Mouse (Mus musculus) right cerebral cortex, adult 2 months (tissue): Measurements from ENCODE around the gene Rtn4rl1.

Source experiments
- DNase-seq, 2 experiments: peaks; one replicate each; pipeline ENCODE4 v3.0.0; 2021 to 2022; ENCODE audit warnings: low spot score in 2 of 2

Rtn4rl1 gene

GRCm38 (mm10) chr11:75247137-75247730 is 53.7 kb downstream of the Rtn4rl1 start:
- no peak for DNase-seq

GRCm38 (mm10) chr11:75249588-75249987 is 56.0 kb downstream of the Rtn4rl1 start:
- no peak for DNase-seq

GRCm38 (mm10) chr11:75251006-75251512 is 57.5 kb downstream of the Rtn4rl1 start:
- no peak for DNase-seq

- no peak for DNase-seq
Measured at GRCm38 (mm10) chr11:75251557-75252070, 58.0 kb downstream of the Rtn4rl1 start.

GRCm38 (mm10) chr11:75254252-75254912 is 60.8 kb downstream of the Rtn4rl1 start:
- DNase-seq: peak; percentile 71 to 78

- no peak for DNase-seq
Measured at GRCm38 (mm10) chr11:75255330-75255729, 61.7 kb downstream of the Rtn4rl1 start.

- DNase-seq: no peak
Measured at GRCm38 (mm10) chr11:75257056-75257648, 63.6 kb downstream of the Rtn4rl1 start.

- no peak for DNase-seq
Measured at GRCm38 (mm10) chr11:75259416-75259815, 65.8 kb downstream of the Rtn4rl1 start.

GRCm38 (mm10) chr11:75259996-75260561 is 66.5 kb downstream of the Rtn4rl1 start:
- peak; percentile 61 to 66 for DNase-seq

- no peak for DNase-seq
Measured at GRCm38 (mm10) chr11:75261016-75261415, 67.4 kb downstream of the Rtn4rl1 start.

- no peak for DNase-seq
Measured at GRCm38 (mm10) chr11:75261730-75262129, 68.1 kb downstream of the Rtn4rl1 start.

- no peak for DNase-seq
Measured at GRCm38 (mm10) chr11:75262181-75262580, 68.6 kb downstream of the Rtn4rl1 start.

- DNase-seq: no peak
Measured at GRCm38 (mm10) chr11:75262791-75263190, 69.2 kb downstream of the Rtn4rl1 start.

GRCm38 (mm10) chr11:75263274-75263963 is 69.8 kb downstream of the Rtn4rl1 start:
- no peak for DNase-seq

- no peak for DNase-seq
Measured at GRCm38 (mm10) chr11:75263964-75264312, 70.4 kb downstream of the Rtn4rl1 start.

GRCm38 (mm10) chr11:75264550-75264949 is 71.0 kb downstream of the Rtn4rl1 start:
- DNase-seq: no peak

GRCm38 (mm10) chr11:75265545-75265944 is 72.0 kb downstream of the Rtn4rl1 start:
- DNase-seq: no peak

- peak; percentile 67 to 71 for DNase-seq
Measured at GRCm38 (mm10) chr11:75267826-75268281, 74.3 kb downstream of the Rtn4rl1 start.

- no peak for DNase-seq
Measured at GRCm38 (mm10) chr11:75268492-75268891, 74.9 kb downstream of the Rtn4rl1 start.

GRCm38 (mm10) chr11:75269213-75269612 is 75.6 kb downstream of the Rtn4rl1 start:
- no peak for DNase-seq

- DNase-seq: no peak
Measured at GRCm38 (mm10) chr11:75270276-75270984, 76.8 kb downstream of the Rtn4rl1 start.
